Mouse (Mus musculus) bone marrow macrophage, adult 2 months (primary cell): Measurements from ENCODE around the gene Zfp217.

ENCODE experiments used
- CTCF ChIP-seq: IDR thresholded peaks from 2 replicates; pipeline ENCODE4 v1.5.1; 2012; ENCODE audit warnings: low read depth, mild to moderate bottlenecking, low read length, moderate library complexity
- POLR2A ChIP-seq: IDR thresholded peaks from 2 replicates; pipeline ENCODE4 v1.6.1; 2012; ENCODE audit warnings: mild to moderate bottlenecking, low read depth, low read length, borderline replicate concordance

DNA sequence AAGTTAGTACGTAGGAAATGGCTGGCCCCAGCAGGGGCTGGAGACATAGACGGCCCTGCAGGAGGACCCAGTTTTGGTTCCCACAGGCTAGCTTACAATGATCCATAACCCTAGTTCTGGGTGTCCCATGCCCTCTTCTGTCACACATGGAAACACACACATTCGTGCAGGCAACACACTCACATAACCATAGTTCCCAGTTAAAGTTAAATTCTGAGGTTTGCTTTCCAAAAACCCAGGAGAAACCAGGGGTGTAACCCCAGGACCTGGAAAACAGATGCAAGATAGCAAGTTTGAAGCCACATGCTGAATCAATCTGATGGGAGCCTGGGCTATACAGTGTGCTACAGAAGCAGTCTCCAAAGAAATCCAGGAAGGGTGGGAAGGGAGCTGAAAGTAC, 40.1 kb downstream of the Zfp217 start:
- TF ChIP-seq CTCF, result no peak
- no peak for TF ChIP-seq POLR2A
